Mouse (Mus musculus): ENCODE data around the gene Gtf2e1. TPM values are rescaled to one million over a fixed set of nuclear protein-coding genes. Genes with fewer than 3 reads are reported as not detected.

The Gtf2e1 gene
- polyA plus RNA-seq, 1 experiment, result 6.7 TPM

DNA sequence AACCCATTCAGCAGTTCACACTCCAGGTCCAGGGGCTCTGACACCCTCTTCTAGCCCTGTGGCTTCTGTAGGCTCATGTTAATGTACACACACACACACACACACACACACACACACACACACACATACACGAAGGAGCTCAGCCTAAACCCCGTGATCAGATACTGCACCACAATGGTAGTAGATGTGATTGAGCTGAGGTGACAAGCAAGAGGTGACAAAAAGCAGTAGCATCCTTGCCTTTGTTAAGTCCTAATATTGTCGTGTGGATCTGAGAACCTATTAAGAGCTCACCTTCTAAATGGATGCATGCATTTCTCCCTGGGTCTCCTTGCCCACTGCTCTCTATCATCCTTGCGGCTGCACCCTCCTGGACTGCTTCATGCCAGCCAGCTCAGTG, 41.1 kb upstream of the Gtf2e1 start:
- Histone ChIP-seq H3K4me1 (replicated peaks; ENCODE audit: control insufficient read depth, insufficient read depth, low read length) (no peaks in the 10 kb centered on the region), H3K4me3 (ENCODE audit: control insufficient read depth, insufficient read depth, low read length) (no peak overlapping the region), H3K27me3 (ENCODE audit: control insufficient read depth, insufficient read depth, low read length) (no peaks in the 10 kb centered on the region; the same call in 1 of the 2 replicates), H3K27ac (ENCODE audit: control insufficient read depth, insufficient read depth, low read length) (no peak overlapping the region), H3K36me3 (ENCODE audit: control insufficient read depth, insufficient read depth, low read length) (no peaks in the 10 kb centered on the region)
- TF ChIP-seq CTCF (IDR thresholded peaks at IDR 0.05; ENCODE audit: borderline replicate concordance, control insufficient read depth, extremely low read depth, insufficient read depth, low read length, poor library complexity), result no peak
- TF ChIP-seq POLR2A (IDR thresholded peaks at IDR 0.05; ENCODE audit: control insufficient read depth, extremely low read depth, insufficient read depth, low read length, poor library complexity), result no peak
- 92% methylated on average over 4 of the region's 4 CpGs for WGBS
- DNase-seq, result no peak

DNA sequence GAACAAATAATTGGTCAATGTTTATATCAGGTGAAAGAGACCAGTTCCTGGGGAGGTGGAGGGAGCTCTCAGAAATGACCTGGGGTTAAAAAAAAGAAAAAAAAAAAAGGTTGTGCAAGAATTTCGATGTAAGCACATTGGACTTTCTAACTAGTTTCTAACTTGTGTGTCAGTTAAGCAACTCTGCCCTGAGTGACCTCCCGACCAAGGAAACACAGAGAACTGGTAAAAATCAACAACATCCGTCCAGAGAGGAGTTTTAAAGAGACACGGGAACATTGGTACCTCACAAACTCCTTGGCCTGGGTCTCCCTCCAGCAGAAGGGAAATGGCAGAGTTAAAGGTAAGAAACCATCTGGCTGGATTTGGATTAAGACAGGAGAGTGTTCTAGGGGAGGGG, 40.4 kb upstream of the Gtf2e1 start, which contains the start of gene Hgd:
Hgd (plus strand) TSS at position 160 of the 400 bp plus-strand sequence.
- WGBS, result 83% methylated on average over 4 of the region's 4 CpGs
- no peaks in the 10 kb centered on the region for H3K4me1 ChIP-seq (replicated peaks; ENCODE audit: control insufficient read depth, insufficient read depth, low read length)
- H3K27me3 ChIP-seq (ENCODE audit: control insufficient read depth, insufficient read depth, low read length), result no peaks in the 10 kb centered on the region; the same call in 1 of the 2 replicates
- no peaks in the 10 kb centered on the region for H3K36me3 ChIP-seq (ENCODE audit: control insufficient read depth, insufficient read depth, low read length)
- H3K27ac ChIP-seq (ENCODE audit: control insufficient read depth, insufficient read depth, low read length), result no peak within 1 kb of the TSS
- TF ChIP-seq POLR2A (IDR thresholded peaks at IDR 0.05; ENCODE audit: control insufficient read depth, extremely low read depth, insufficient read depth, low read length, poor library complexity) (no peak), CTCF (IDR thresholded peaks at IDR 0.05; ENCODE audit: borderline replicate concordance, control insufficient read depth, extremely low read depth, insufficient read depth, low read length, poor library complexity) (no peak)
- no peak within 1 kb of the TSS for H3K4me3 ChIP-seq (ENCODE audit: control insufficient read depth, insufficient read depth, low read length)
- no peak for DNase-seq

DNA sequence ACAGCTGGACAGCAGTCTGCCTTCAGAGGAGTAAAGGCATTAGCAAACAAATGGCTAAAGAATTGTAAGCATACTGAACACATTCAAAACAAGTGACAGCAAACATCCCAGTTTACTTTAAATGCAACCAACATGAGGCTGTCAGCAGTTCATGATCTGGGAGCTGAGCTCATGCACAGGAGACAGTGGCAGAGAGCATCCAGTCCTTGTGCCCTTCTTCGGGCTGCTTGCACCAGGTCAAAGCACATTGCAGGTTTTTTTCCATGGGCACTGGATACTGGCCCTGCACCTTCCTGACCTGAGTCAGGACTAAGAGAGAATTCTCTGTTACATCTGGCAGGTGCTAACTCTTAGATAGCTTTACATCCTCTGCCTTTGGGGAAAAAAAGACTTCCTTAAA, 40.0 kb upstream of the Gtf2e1 start:
- 85% methylated on average over 1 of the region's 1 CpGs for WGBS
- DNase-seq, result no peak
- no peaks in the 10 kb centered on the region for H3K36me3 ChIP-seq (ENCODE audit: control insufficient read depth, insufficient read depth, low read length)
- no peak for TF ChIP-seq CTCF (IDR thresholded peaks at IDR 0.05; ENCODE audit: borderline replicate concordance, control insufficient read depth, extremely low read depth, insufficient read depth, low read length, poor library complexity)
- no peaks in the 10 kb centered on the region; the same call in 1 of the 2 replicates for H3K27me3 ChIP-seq (ENCODE audit: control insufficient read depth, insufficient read depth, low read length)
- H3K4me1 ChIP-seq (replicated peaks; ENCODE audit: control insufficient read depth, insufficient read depth, low read length), result no peaks in the 10 kb centered on the region
- H3K27ac ChIP-seq (ENCODE audit: control insufficient read depth, insufficient read depth, low read length), result no peak overlapping the region
- no peak overlapping the region for H3K4me3 ChIP-seq (ENCODE audit: control insufficient read depth, insufficient read depth, low read length)

DNA sequence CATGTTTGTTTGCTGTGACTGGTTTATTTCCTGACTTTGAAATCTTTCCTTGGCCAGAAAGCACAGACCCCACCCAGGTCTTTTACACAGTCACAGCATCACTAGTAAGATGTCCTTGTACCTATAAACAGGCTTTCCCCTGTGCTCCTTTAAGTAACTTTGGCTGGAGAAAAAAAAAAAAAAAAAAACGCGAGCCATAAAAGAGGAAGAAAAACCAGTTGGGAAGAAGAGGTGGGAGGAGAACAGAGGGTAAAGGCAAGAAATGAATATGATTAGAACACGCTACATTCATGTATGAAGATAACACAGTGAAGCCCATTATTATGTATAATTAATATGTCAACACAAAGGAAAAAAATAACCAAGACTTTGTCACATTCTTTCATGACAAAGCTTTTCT, 35.7 kb upstream of the Gtf2e1 start:
- no peak for DNase-seq
- Histone ChIP-seq H3K27me3 (ENCODE audit: control insufficient read depth, insufficient read depth, low read length) (no peaks in the 10 kb centered on the region), H3K4me1 (replicated peaks; ENCODE audit: control insufficient read depth, insufficient read depth, low read length) (no peaks in the 10 kb centered on the region), H3K4me3 (ENCODE audit: control insufficient read depth, insufficient read depth, low read length) (no peak overlapping the region), H3K27ac (ENCODE audit: control insufficient read depth, insufficient read depth, low read length) (no peak overlapping the region), H3K36me3 (ENCODE audit: control insufficient read depth, insufficient read depth, low read length) (no peaks in the 10 kb centered on the region)
- WGBS, result 41% methylated on average over 3 of the region's 3 CpGs
- TF ChIP-seq POLR2A (IDR thresholded peaks at IDR 0.05; ENCODE audit: control insufficient read depth, extremely low read depth, insufficient read depth, low read length, poor library complexity), result no peak
- no peak for TF ChIP-seq CTCF (IDR thresholded peaks at IDR 0.05; ENCODE audit: borderline replicate concordance, control insufficient read depth, extremely low read depth, insufficient read depth, low read length, poor library complexity)

DNA sequence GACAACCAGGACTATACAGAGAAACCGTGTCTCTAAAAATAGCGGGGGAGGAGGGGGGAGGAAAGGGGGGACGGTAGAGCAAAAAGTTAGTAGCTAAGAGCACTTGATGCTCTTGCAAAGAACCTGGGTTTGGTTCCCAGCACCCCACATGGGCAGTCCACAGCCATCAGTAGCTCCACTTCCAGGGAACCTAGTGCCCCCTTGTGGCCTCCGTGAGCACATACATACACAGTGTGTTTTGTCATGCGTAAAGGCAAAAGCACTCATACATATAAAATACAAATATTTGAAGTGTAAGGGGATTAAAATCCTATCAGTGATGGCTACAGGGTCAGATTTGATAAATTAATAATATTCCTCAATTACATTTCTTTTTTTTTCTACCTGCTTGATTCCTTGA, 33.5 kb upstream of the Gtf2e1 start:
- TF ChIP-seq POLR2A (IDR thresholded peaks at IDR 0.05; ENCODE audit: control insufficient read depth, extremely low read depth, insufficient read depth, low read length, poor library complexity), result no peak
- TF ChIP-seq CTCF (IDR thresholded peaks at IDR 0.05; ENCODE audit: borderline replicate concordance, control insufficient read depth, extremely low read depth, insufficient read depth, low read length, poor library complexity), result no peak
- H3K4me3 ChIP-seq (ENCODE audit: control insufficient read depth, insufficient read depth, low read length), result no peak overlapping the region
- H3K27me3 ChIP-seq (ENCODE audit: control insufficient read depth, insufficient read depth, low read length), result no peaks in the 10 kb centered on the region
- H3K27ac ChIP-seq (ENCODE audit: control insufficient read depth, insufficient read depth, low read length), result no peak overlapping the region
- H3K36me3 ChIP-seq (ENCODE audit: control insufficient read depth, insufficient read depth, low read length), result no peaks in the 10 kb centered on the region
- WGBS, result 95% methylated on average over 5 of the region's 5 CpGs
- no peaks in the 10 kb centered on the region for H3K4me1 ChIP-seq (replicated peaks; ENCODE audit: control insufficient read depth, insufficient read depth, low read length)
- no peak for DNase-seq

DNA sequence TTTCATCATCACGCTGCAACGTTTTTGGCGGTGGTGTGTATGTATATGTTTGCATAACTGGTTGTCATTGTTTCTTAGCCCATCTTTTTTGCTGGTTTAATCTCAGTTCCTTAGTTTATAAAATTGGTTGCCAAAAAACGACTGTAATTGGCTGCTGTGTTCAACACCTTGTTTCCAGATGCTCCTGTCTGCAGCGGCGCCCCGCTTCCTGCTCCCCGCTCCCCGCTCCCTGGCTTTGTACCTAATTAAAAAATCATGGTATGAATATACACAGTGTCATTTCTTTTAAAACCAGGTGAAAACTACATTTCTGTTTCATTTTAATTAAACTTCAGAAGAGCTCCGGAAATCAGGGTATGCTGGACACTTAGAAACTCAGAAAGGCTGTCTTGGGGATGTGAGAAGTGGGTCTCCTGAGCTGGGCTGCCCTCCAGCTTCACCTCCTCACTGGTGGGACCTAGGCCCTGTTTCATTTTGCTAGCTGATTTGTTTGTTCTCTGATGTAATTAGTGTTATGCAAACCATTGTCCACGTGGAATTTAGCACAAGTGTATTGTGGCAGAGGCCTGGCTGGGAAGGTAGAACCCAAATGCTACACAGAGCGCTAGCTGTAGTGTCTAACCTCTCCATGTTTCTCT, 32.6 kb upstream of the Gtf2e1 start:
- Histone ChIP-seq H3K27me3 (ENCODE audit: control insufficient read depth, insufficient read depth, low read length) (no peaks in the 10 kb centered on the region), H3K4me1 (replicated peaks; ENCODE audit: control insufficient read depth, insufficient read depth, low read length) (no peaks in the 10 kb centered on the region), H3K36me3 (ENCODE audit: control insufficient read depth, insufficient read depth, low read length) (no peaks in the 10 kb centered on the region), H3K4me3 (ENCODE audit: control insufficient read depth, insufficient read depth, low read length) (no peak overlapping the region), H3K27ac (ENCODE audit: control insufficient read depth, insufficient read depth, low read length) (no peak overlapping the region)
- TF ChIP-seq CTCF (IDR thresholded peaks at IDR 0.05; ENCODE audit: borderline replicate concordance, control insufficient read depth, extremely low read depth, insufficient read depth, low read length, poor library complexity), result no peak
- TF ChIP-seq POLR2A (IDR thresholded peaks at IDR 0.05; ENCODE audit: control insufficient read depth, extremely low read depth, insufficient read depth, low read length, poor library complexity), result no peak
- DNase-seq, result no peak
- WGBS, result 97% methylated on average over 12 of the region's 12 CpGs

DNA sequence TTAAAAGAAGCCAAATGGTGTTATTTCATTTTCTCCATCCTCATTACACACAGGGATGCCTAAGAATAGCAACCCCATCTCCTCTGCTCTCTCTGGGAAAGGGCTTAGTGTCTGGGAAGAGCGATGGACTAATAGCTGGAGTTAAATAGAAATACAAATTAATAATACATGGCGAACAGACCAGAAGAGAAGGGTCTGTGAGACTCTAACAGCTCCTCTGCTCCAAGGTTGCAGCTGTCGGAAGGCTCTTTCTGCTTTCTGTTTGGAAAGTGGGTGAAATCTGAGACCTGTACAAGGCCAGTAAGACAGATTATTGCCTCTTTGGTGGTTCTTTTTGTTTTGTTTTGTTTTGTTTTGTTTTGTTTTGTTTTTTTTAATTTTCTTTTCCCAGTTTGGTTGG, 32.0 kb upstream of the Gtf2e1 start:
- DNase-seq, result no peak
- Histone ChIP-seq H3K4me1 (replicated peaks; ENCODE audit: control insufficient read depth, insufficient read depth, low read length) (no peaks in the 10 kb centered on the region), H3K27ac (ENCODE audit: control insufficient read depth, insufficient read depth, low read length) (no peak overlapping the region), H3K4me3 (ENCODE audit: control insufficient read depth, insufficient read depth, low read length) (no peak overlapping the region), H3K27me3 (ENCODE audit: control insufficient read depth, insufficient read depth, low read length) (no peaks in the 10 kb centered on the region), H3K36me3 (ENCODE audit: control insufficient read depth, insufficient read depth, low read length) (no peaks in the 10 kb centered on the region)
- over 99% methylated on average over 3 of the region's 3 CpGs for WGBS
- TF ChIP-seq POLR2A (IDR thresholded peaks at IDR 0.05; ENCODE audit: control insufficient read depth, extremely low read depth, insufficient read depth, low read length, poor library complexity) (no peak), CTCF (IDR thresholded peaks at IDR 0.05; ENCODE audit: borderline replicate concordance, control insufficient read depth, extremely low read depth, insufficient read depth, low read length, poor library complexity) (no peak)
